Mouse (Mus musculus) liver, postnatal 0 days (tissue): Measurements from ENCODE around the gene Mxi1. TPM values are rescaled to one million over a fixed set of nuclear protein-coding genes. Genes with fewer than 3 reads are reported as not detected.

Experiments
- ATAC-seq: fragments of 200-750 bp; cut with Nextera tagmentation; 2 replicates; pipeline ENCODE4 v1.8.0; 2017; ENCODE audit warnings: mild to moderate bottlenecking, moderate library complexity
- DNase-seq: peaks from one replicate; pipeline ENCODE4 v3.0.0-alpha.2; 2016
- H3K27ac ChIP-seq: fragments of 300-500 bp; sonication (generic); 2 replicates; pipeline ENCODE4 v1.5.1; 2014; ENCODE audit warnings: antibody characterized with exemption, moderate library complexity, mild to moderate bottlenecking, low read depth
- H3K27me3 ChIP-seq: fragments of 300-500 bp; sonication (generic); 2 replicates; pipeline ENCODE4 v1.6.1; 2014; ENCODE audit warnings: low read length, control low read depth, mixed read lengths; ENCODE audit not compliant: insufficient read depth
- H3K36me3 ChIP-seq: fragments of 300-500 bp; sonication (generic); replicated peaks from 2 replicates; pipeline ENCODE4 v1.6.1; 2014; ENCODE audit warnings: mild to moderate bottlenecking, control low read depth, low read length, moderate library complexity, mixed read lengths; ENCODE audit not compliant: insufficient read depth
- H3K4me1 ChIP-seq: fragments of 300-500 bp; sonication (generic); 2 replicates; pipeline ENCODE4 v1.6.1; 2014; ENCODE audit warnings: antibody characterized with exemption, mild to moderate bottlenecking, control low read depth; ENCODE audit not compliant: insufficient read depth
- H3K4me2 ChIP-seq: fragments of 300-500 bp; sonication (generic); 2 replicates; pipeline ENCODE4 v1.6.1; 2014; ENCODE audit warnings: low read depth, mild to moderate bottlenecking, low read length, moderate library complexity, mixed read lengths
- H3K4me3 ChIP-seq: fragments of 300-500 bp; sonication (generic); 2 replicates; pipeline ENCODE4 v1.5.1; 2014; ENCODE audit warnings: low read depth, low read length
- H3K9ac ChIP-seq: fragments of 300-500 bp; sonication (generic); replicated peaks from 2 replicates; pipeline ENCODE4 v1.6.1; 2014; ENCODE audit warnings: mild to moderate bottlenecking, moderate library complexity
- H3K9me3 ChIP-seq: fragments of 300-500 bp; sonication (generic); 2 replicates; pipeline ENCODE4 v1.6.1; 2016; ENCODE audit warnings: mild to moderate bottlenecking, control low read depth, low read length, mixed read lengths
- CTCF ChIP-seq: sonication (generic); IDR thresholded peaks from 2 replicates; pipeline ENCODE4 v1.5.1; 2016; ENCODE audit warnings: antibody characterized with exemption, low read depth
- EP300 ChIP-seq: IDR thresholded peaks from 2 replicates; pipeline ENCODE4 v1.6.1; 2016; ENCODE audit warnings: antibody characterized with exemption, low read depth, mild to moderate bottlenecking
- WGBS: fragments of 180-500 bp; shearing (Covaris S2); extraction: QIAGEN DNeasy Blood & Tissue Kit; methylation state at CpG from one replicate; pipeline ENCODE4 v1.1.7; 2014; ENCODE audit not compliant: insufficient replicate concordance; 5-methylcytosine and 5-hydroxymethylcytosine counted together
- polyA plus RNA-seq: library from polyadenylated mRNA; unstranded; fragments of >200 nt; fragmentation: Nextera tagmentation; extraction: Ambion mirVana; gene quantifications from 2 replicates; pipeline ENCODE4 v1.2.1, GENCODE M21; 2015

Mxi1 gene
- polyA plus RNA-seq, 1 experiment from 2014 or later = 24.5 TPM

- 51% methylated on average over 12 of the region's 12 CpGs for WGBS
- peaks cover 10% of the 10 kb centered on the region for H3K4me1 ChIP-seq
- H3K9me3 ChIP-seq = no peaks in the 10 kb centered on the region
- no peak overlapping the region for H3K4me3 ChIP-seq
- no peak for DNase-seq
- no peak overlapping the region for H3K9ac ChIP-seq
- no peaks in the 10 kb centered on the region for H3K36me3 ChIP-seq
- H3K4me2 ChIP-seq = no peak overlapping the region
- ATAC-seq = no peak
- H3K27ac ChIP-seq = no peak overlapping the region
- no peak for TF ChIP-seq EP300
- H3K27me3 ChIP-seq = no peaks in the 10 kb centered on the region
Observed at GRCm38 (mm10) chr19:53402741-53403432, 92.6 kb downstream of the Mxi1 start.

- no peak for DNase-seq
- TF ChIP-seq EP300 = no peak
- TF ChIP-seq CTCF = no peak
- no peak overlapping the region for H3K27ac ChIP-seq
- no peaks in the 10 kb centered on the region for H3K36me3 ChIP-seq
- no peak overlapping the region for H3K4me2 ChIP-seq
- H3K9me3 ChIP-seq = no peaks in the 10 kb centered on the region
- no peak overlapping the region for H3K9ac ChIP-seq
- H3K4me3 ChIP-seq = no peak overlapping the region
- H3K27me3 ChIP-seq = no peaks in the 10 kb centered on the region
- peaks cover 6% of the 10 kb centered on the region for H3K4me1 ChIP-seq
- peak; percentile 56 for ATAC-seq
- WGBS = 75% methylated on average over 10 of the region's 10 CpGs
Observed at GRCm38 (mm10) chr19:53404219-53404836, 94.0 kb downstream of the Mxi1 start.

- no peak overlapping the region for H3K9ac ChIP-seq
- no peak for TF ChIP-seq EP300
- no peak for TF ChIP-seq CTCF
- no peaks in the 10 kb centered on the region for H3K9me3 ChIP-seq
- no peaks in the 10 kb centered on the region for H3K27me3 ChIP-seq
- no peak overlapping the region for H3K4me3 ChIP-seq
- H3K27ac ChIP-seq = no peak overlapping the region
- no peak for DNase-seq
- H3K36me3 ChIP-seq = no peaks in the 10 kb centered on the region
- ATAC-seq = no peak
- H3K4me1 ChIP-seq = peaks cover 6% of the 10 kb centered on the region
- no peak overlapping the region for H3K4me2 ChIP-seq
- 58% methylated on average over 18 of the region's 18 CpGs for WGBS
Observed at GRCm38 (mm10) chr19:53404837-53405356, 94.6 kb downstream of the Mxi1 start.

- DNase-seq (no peak), ATAC-seq (no peak)
- H3K9me3 ChIP-seq = no peaks in the 10 kb centered on the region
- no peaks in the 10 kb centered on the region for H3K36me3 ChIP-seq
- H3K27me3 ChIP-seq = no peaks in the 10 kb centered on the region
- no peak overlapping the region for H3K27ac ChIP-seq
- TF ChIP-seq EP300 (no peak), CTCF (no peak)
- no peak overlapping the region for H3K4me3 ChIP-seq
- peaks cover 6% of the 10 kb centered on the region for H3K4me1 ChIP-seq
- H3K4me2 ChIP-seq = no peak overlapping the region
- WGBS = 27% methylated on average over 2 of the region's 2 CpGs
- no peak overlapping the region for H3K9ac ChIP-seq
Observed at GRCm38 (mm10) chr19:53405810-53406209, 95.5 kb downstream of the Mxi1 start.

GRCm38 (mm10) chr19:53407350-53407749 lies 97.0 kb downstream of the Mxi1 start:
- Histone ChIP-seq H3K36me3 (no peaks in the 10 kb centered on the region), H3K9ac (no peak overlapping the region), H3K4me1 (peaks cover 6% of the 10 kb centered on the region), H3K4me2 (no peak overlapping the region), H3K27ac (no peak overlapping the region), H3K4me3 (no peak overlapping the region), H3K9me3 (no peaks in the 10 kb centered on the region), H3K27me3 (no peaks in the 10 kb centered on the region)
- no peak for DNase-seq
- TF ChIP-seq CTCF = no peak
- TF ChIP-seq EP300 = no peak
- WGBS = 48% methylated on average over 2 of the region's 2 CpGs
- ATAC-seq = no peak

- no peaks in the 10 kb centered on the region for H3K27me3 ChIP-seq
- WGBS = 85% methylated on average over 8 of the region's 8 CpGs
- H3K4me3 ChIP-seq = no peak overlapping the region
- H3K4me2 ChIP-seq = no peak overlapping the region
- no peak for DNase-seq
- peaks cover 6% of the 10 kb centered on the region for H3K4me1 ChIP-seq
- no peak overlapping the region for H3K27ac ChIP-seq
- H3K9me3 ChIP-seq = no peaks in the 10 kb centered on the region
- no peak for ATAC-seq
- TF ChIP-seq EP300 (no peak), CTCF (no peak)
- H3K36me3 ChIP-seq = no peaks in the 10 kb centered on the region
- no peak overlapping the region for H3K9ac ChIP-seq
Observed at GRCm38 (mm10) chr19:53408398-53408797, 98.1 kb downstream of the Mxi1 start.
